Mouse (Mus musculus): ENCODE results near the gene Bad. TPM values are rescaled to one million over a fixed set of nuclear protein-coding genes. Genes with fewer than 3 reads are reported as not detected.
"Not testable (repeated sequence)": the region's sequence is repeated elsewhere in the genome, so short reads cannot be mapped to it uniquely, and the experiment has no call there.

Bad gene
- polyA plus RNA-seq, 1 experiment from 2014 or later, result 84.5 TPM

DNA sequence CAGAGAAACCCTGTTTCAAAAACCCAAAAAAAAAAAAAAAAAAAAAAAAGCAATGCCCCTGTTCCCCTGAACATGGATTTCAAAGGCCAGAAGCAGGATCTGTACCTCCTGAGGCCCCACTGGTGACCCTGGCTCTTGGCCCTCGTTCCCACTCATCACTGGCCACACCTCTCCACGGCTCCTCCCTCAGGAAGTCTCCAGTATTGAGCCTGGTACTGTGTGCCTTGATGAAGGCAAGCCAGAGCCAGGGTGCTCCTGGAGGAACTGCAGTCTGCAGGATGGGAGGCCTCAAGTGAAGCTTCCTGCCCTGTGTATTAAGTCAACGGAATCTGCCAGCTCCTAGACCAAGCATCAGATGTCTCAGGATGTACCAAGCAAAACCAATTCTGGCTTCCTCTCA, 35.5 kb upstream of the Bad start:
- Histone ChIP-seq H3K9ac (no peak overlapping the region), H3K4me1 (replicated peaks; ENCODE audit: control insufficient read depth, insufficient read depth, low read length) (peaks cover 21% of the 10 kb centered on the region), H3K4me2 (replicated peaks) (no peak overlapping the region), H3K27ac (no peak overlapping the region), H3K4me3 (replicated peaks; ENCODE audit: low read length) (no peak overlapping the region), H3K9me3 (ENCODE audit: control insufficient read depth, low read length) (no peaks in the 10 kb centered on the region), H3K36me3 (replicated peaks; ENCODE audit: control insufficient read depth, insufficient read depth) (peaks cover 38% of the 10 kb centered on the region), H3K27me3 (ENCODE audit: control insufficient read depth, insufficient read depth, low read length) (no peaks in the 10 kb centered on the region)
- DNase-seq (ENCODE audit: low spot score) (no peak), ATAC-seq (ENCODE audit: low FRiP score) (no peak)
- WGBS, result 90% methylated on average over 3 of the region's 3 CpGs

DNA sequence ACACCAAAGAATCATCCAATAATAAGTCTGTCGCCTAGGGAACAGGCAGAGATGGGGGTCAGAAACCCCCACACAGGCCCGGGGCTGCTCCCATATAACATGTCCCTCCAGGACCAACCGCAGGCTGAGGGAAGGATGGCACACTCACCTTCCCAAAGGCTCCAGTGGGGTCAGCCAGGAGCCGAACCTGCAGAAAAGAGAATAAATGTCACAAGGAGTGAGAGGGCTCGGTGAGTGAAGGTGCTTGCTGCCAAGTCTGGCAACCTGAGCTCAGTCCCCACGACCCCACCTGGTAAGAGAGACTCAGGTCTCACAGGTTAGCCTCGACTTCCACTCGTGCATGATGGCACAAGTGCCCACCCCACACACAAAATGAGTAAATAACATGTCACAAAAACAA, 34.6 kb upstream of the Bad start:
- Histone ChIP-seq H3K9me3 (ENCODE audit: control insufficient read depth, low read length) (no peaks in the 10 kb centered on the region), H3K27ac (no peak overlapping the region), H3K4me3 (replicated peaks; ENCODE audit: low read length) (no peak overlapping the region), H3K9ac (no peak overlapping the region), H3K27me3 (ENCODE audit: control insufficient read depth, insufficient read depth, low read length) (no peaks in the 10 kb centered on the region), H3K4me1 (replicated peaks; ENCODE audit: control insufficient read depth, insufficient read depth, low read length) (peaks cover 27% of the 10 kb centered on the region), H3K36me3 (replicated peaks; ENCODE audit: control insufficient read depth, insufficient read depth) (peaks cover 47% of the 10 kb centered on the region), H3K4me2 (replicated peaks) (no peak overlapping the region)
- no peak for DNase-seq (ENCODE audit: low spot score)
- ATAC-seq (ENCODE audit: low FRiP score), result no peak
- WGBS, result 91% methylated on average over 8 of the region's 8 CpGs

DNA sequence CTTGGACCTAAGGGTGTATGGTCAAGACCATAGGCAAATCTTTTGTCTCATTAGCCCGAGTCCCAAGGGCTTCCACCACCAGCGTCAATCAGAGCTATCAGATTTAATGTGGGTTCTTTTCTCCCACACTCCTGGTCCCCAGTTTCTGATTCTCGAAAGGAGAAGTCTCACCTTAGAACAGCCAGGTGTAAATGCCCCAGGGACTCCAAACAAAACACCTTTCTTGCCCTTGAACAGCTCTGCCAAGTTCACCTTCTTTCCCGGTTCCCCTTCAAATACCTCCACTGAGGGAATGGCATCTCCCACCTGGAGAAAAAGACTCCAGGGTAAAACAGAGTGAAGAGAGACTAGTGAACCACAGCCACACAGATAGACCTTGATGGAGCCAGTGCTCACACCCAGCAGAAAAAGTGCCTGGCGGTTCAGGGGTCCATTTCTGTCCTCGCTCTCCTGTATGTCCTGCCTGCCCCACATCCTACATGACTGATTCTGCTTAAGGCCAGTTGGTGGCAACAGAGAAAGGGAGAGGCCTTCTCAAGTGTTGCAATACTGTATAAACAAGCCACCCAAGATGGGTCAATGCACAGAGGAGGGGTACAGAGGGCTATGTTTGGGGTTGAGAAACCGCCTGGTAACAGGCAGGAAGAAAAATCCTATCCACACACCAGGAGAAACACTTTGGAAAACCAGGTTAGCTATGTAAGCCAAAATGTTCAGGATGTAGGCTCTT, 33.7 kb upstream of the Bad start:
- H3K9me3 ChIP-seq (ENCODE audit: control insufficient read depth, low read length), result no peaks in the 10 kb centered on the region
- no peaks in the 10 kb centered on the region for H3K27me3 ChIP-seq (ENCODE audit: control insufficient read depth, insufficient read depth, low read length)
- DNase-seq (ENCODE audit: low spot score), result no peak
- peaks cover 55% of the 10 kb centered on the region for H3K36me3 ChIP-seq (replicated peaks; ENCODE audit: control insufficient read depth, insufficient read depth)
- WGBS, result 89% methylated on average over 7 of the region's 7 CpGs
- peaks cover 27% of the 10 kb centered on the region for H3K4me1 ChIP-seq (replicated peaks; ENCODE audit: control insufficient read depth, insufficient read depth, low read length)
- ATAC-seq (ENCODE audit: low FRiP score), result no peak
- H3K4me3 ChIP-seq (replicated peaks; ENCODE audit: low read length), result peak overlapping the region; percentile 71
- no peak overlapping the region for H3K27ac ChIP-seq
- peak overlapping the region; percentile 83; the same call in 1 of the 2 replicates for H3K9ac ChIP-seq
- peak overlapping the region; percentile 94 for H3K4me2 ChIP-seq (replicated peaks)

DNA sequence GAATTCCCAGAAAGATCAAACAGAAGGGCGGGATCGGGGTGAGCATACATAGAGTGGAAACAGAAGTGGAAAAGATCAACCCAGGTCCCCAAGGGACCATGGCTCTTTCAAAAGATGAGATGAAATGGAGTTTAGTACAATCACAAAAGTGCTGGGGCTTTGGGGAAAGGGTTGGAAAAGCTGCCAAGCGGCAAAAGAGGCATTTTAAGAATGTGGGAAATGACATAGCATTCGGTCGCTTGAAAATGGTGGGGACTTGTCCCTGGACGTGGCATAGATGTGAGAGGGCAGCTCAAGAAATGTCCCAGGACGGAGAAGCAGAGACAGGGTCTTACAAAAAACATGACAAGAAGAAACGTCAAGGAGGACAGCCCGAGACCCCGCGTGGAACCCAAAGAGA, 32.6 kb upstream of the Bad start:
- Histone ChIP-seq H3K4me1 (replicated peaks; ENCODE audit: control insufficient read depth, insufficient read depth, low read length) (peaks cover 27% of the 10 kb centered on the region), H3K27me3 (ENCODE audit: control insufficient read depth, insufficient read depth, low read length) (no peaks in the 10 kb centered on the region), H3K36me3 (replicated peaks; ENCODE audit: control insufficient read depth, insufficient read depth) (peaks cover 65% of the 10 kb centered on the region), H3K9me3 (ENCODE audit: control insufficient read depth, low read length) (no peaks in the 10 kb centered on the region), H3K4me3 (replicated peaks; ENCODE audit: low read length) (peak overlapping the region; percentile 71), H3K4me2 (replicated peaks) (peak overlapping the region; percentile 94), H3K9ac (peak overlapping the region; percentile 83), H3K27ac (peak overlapping the region; percentile 97)
- DNase-seq (ENCODE audit: low spot score) (no peak), ATAC-seq (ENCODE audit: low FRiP score) (no peak)
- WGBS, result 9% methylated on average over 11 of the region's 11 CpGs

DNA sequence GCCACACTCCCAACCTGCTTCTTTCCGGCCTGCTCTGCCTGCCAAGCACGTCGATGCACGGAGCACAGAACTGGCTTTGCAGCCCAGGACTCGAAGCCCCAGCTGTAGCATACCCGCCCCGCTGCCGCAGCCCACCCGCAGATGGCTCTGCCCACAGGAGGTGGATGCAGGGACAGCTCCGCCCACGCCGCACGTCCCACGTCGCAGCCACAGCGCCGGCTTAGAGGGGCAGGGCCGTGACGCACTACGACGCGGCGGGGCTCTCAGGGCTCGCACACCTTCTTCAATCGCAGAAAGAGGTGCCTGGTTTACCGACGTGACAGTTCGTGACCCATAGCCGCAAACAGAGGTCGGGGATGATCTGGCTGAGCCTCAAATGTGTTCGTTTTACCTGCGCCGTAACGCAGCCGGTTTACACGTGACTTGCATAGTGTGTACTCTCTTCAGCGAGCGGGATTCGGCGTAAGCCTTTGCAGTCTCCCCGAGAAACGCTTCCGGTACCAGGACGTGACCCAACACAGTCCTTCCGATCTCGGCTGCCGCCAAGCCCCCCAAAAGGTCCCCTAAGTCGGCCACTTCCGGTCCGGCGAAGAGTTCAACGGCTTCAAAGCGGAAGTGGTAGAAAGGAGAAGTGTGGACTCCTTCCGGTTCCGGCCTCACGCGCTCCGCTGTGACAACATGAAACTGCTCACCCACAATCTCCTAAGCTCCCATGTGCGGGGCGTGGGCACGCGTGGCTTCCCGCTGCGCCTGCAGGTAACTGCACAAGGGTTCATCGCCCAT, 32.0 kb upstream of the Bad start, which contains the start of the genes Trmt112 and Prdx5:
Gene Trmt112, plus strand, starts transcription at position 192 of the 783 bp plus-strand sequence.
Gene Prdx5, minus strand, starts transcription at position 600 of the 783 bp plus-strand sequence.
- DNase-seq (ENCODE audit: low spot score) (peak; percentile 94), ATAC-seq (ENCODE audit: low FRiP score) (peak; percentile 92)
- H3K9me3 ChIP-seq (ENCODE audit: control insufficient read depth, low read length), result no peaks in the 10 kb centered on the region
- H3K9ac ChIP-seq, result peak within 1 kb of the TSS; percentile 83
- peak within 1 kb of the TSS; percentile 97 for H3K27ac ChIP-seq
- H3K4me2 ChIP-seq (replicated peaks), result peak within 1 kb of the TSS; percentile 94
- peaks cover 61% of the 10 kb centered on the region for H3K36me3 ChIP-seq (replicated peaks; ENCODE audit: control insufficient read depth, insufficient read depth)
- H3K4me1 ChIP-seq (replicated peaks; ENCODE audit: control insufficient read depth, insufficient read depth, low read length), result peaks cover 27% of the 10 kb centered on the region
- H3K4me3 ChIP-seq (replicated peaks; ENCODE audit: low read length), result peak within 1 kb of the TSS; percentile 71
- under 1% methylated on average over 65 of the region's 65 CpGs for WGBS
- no peaks in the 10 kb centered on the region for H3K27me3 ChIP-seq (ENCODE audit: control insufficient read depth, insufficient read depth, low read length)

DNA sequence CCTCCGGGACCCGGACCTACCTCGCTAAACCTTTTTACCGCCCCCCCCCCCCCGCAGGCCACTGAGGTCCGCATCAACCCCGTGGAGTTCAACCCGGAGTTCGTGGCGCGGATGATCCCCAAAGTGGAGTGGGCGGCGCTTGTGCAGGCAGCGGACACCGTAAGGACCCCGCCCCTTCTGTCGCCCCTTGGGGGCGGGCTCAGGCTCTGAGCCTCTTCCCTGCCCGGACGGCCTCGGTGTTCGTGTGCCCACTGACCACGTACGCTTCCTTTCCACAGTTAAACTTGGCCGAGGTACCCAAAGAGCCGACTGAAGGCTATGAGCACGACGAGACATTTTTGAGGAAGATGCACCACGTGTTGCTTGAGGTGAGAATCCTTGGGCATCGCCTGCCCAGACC, 31.4 kb upstream of the Bad start:
- H3K9me3 ChIP-seq (ENCODE audit: control insufficient read depth, low read length); ATAC-seq (ENCODE audit: low FRiP score); H3K27me3 ChIP-seq (ENCODE audit: control insufficient read depth, insufficient read depth, low read length); DNase-seq (ENCODE audit: low spot score): not testable (repeated sequence)
- under 1% methylated on average over 28 of the region's 30 CpGs for WGBS
- H3K4me1 ChIP-seq (replicated peaks; ENCODE audit: control insufficient read depth, insufficient read depth, low read length), result peaks cover 27% of the 10 kb centered on the region
- peaks cover 55% of the 10 kb centered on the region for H3K36me3 ChIP-seq (replicated peaks; ENCODE audit: control insufficient read depth, insufficient read depth)
- peak overlapping the region; percentile 71 for H3K4me3 ChIP-seq (replicated peaks; ENCODE audit: low read length)
- H3K9ac ChIP-seq, result peak overlapping the region; percentile 83
- peak overlapping the region; percentile 97 for H3K27ac ChIP-seq
- H3K4me2 ChIP-seq (replicated peaks), result peak overlapping the region; percentile 94

DNA sequence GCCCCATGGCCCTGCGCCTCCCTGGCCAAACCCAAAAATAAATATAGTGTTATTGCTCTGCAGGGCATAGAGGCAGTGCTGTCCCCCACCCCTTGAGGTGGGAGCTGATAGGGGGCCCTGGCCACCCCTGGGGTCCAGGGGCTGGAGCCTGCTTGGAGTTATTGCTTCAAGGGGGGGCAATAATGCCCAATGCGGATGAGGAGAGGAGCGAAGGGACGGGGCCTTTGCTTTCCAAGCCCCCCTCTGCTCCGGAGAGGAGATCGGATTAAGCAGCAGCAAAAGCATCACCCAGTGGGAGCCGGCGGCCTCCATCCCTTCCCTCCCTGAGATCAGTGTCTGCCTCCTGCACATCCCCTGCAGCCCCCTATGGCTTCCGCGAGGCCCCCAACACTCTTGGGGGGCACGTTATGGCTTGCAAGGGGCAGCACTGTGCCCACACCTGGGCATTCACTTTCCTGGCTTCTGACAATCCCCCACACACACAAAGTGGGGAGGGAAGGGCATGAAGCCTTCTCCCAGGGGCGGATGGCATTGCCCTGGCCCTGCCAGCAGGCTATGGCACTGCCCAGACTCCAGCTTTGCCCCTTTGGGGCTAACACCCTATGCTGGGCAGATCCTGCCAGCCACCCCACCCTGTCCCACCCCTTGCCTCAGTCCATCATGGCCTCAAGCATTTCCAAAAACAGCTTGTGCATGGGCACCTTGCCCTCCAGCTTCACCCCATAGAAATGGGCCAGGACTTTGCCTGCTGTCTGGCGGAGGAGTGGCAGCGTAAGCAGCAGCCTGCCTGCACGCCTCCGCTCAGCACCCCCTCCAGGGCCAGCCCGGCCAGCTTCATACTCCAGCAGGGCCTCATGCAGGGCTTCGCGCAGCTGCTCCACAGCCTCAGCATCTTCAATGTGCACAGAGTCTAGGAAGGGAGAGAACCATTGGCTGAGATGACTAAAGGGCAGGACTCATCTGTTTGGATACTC, 30.3 kb upstream of the Bad start:
- no peak overlapping the region for H3K27ac ChIP-seq
- peaks cover 27% of the 10 kb centered on the region for H3K4me1 ChIP-seq (replicated peaks; ENCODE audit: control insufficient read depth, insufficient read depth, low read length)
- no peaks in the 10 kb centered on the region for H3K9me3 ChIP-seq (ENCODE audit: control insufficient read depth, low read length)
- ATAC-seq (ENCODE audit: low FRiP score), result no peak
- H3K9ac ChIP-seq, result no peak overlapping the region
- no peak for DNase-seq (ENCODE audit: low spot score)
- no peak overlapping the region for H3K4me3 ChIP-seq (replicated peaks; ENCODE audit: low read length)
- 86% methylated on average over 19 of the region's 19 CpGs for WGBS
- H3K4me2 ChIP-seq (replicated peaks), result peak overlapping the region; percentile 94
- no peaks in the 10 kb centered on the region for H3K27me3 ChIP-seq (ENCODE audit: control insufficient read depth, insufficient read depth, low read length)
- H3K36me3 ChIP-seq (replicated peaks; ENCODE audit: control insufficient read depth, insufficient read depth), result peaks cover 45% of the 10 kb centered on the region

DNA sequence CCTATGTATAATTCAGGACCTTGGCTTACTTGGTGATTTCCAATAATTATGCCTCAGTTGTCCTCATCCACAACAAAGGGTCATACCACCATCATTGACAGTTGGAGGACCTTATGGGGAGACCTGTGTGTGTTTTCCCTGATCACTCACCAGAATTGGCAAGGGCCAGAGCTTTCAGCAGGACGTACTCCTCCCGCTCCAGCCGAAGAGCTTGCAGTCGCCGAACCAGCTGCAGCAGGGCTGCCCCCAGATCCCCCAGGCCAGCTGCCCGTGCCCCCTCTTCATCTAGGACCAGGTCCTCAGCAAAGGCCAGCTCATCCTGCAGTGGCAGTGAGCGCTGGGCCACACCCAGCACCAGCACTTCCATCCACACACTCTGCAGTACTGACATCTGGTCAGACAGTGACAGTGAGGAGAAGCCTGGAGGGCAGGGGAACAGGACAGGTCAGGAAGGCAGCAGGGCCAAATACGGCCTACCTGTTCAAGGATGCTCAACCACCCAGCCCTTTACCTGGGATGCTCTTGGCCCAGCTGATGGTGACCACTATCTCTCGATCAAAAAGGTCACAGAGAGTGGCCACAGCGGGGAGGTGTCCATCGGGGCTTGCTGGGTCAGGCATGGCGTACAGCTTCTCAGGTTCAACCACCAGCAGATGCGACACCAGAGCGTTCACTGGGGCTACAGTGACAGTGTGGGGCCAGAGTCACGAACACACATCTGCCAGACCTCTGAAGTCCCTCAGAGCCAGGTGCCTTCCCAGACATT, 29.3 kb upstream of the Bad start:
- H3K9me3 ChIP-seq (ENCODE audit: control insufficient read depth, low read length), result no peaks in the 10 kb centered on the region
- no peak overlapping the region for H3K4me2 ChIP-seq (replicated peaks)
- peaks cover 35% of the 10 kb centered on the region for H3K36me3 ChIP-seq (replicated peaks; ENCODE audit: control insufficient read depth, insufficient read depth)
- H3K4me1 ChIP-seq (replicated peaks; ENCODE audit: control insufficient read depth, insufficient read depth, low read length), result peaks cover 25% of the 10 kb centered on the region
- DNase-seq (ENCODE audit: low spot score), result no peak
- no peak overlapping the region for H3K9ac ChIP-seq
- 96% methylated on average over 15 of the region's 15 CpGs for WGBS
- ATAC-seq (ENCODE audit: low FRiP score), result no peak
- no peak overlapping the region for H3K4me3 ChIP-seq (replicated peaks; ENCODE audit: low read length)
- no peaks in the 10 kb centered on the region for H3K27me3 ChIP-seq (ENCODE audit: control insufficient read depth, insufficient read depth, low read length)
- H3K27ac ChIP-seq, result no peak overlapping the region

Data from hindbrain, embryonic 14.5 days (tissue).